Mouse (Mus musculus) heart, embryonic 12.5 days (tissue): ENCODE measurements around the gene Npl. TPM values are rescaled to one million over a fixed set of nuclear protein-coding genes. Genes with fewer than 3 reads are reported as not detected.
"Not testable (repeated sequence)": the region's sequence is repeated elsewhere in the genome, so short reads cannot be mapped to it uniquely, and the experiment has no call there.

Source experiments
- ATAC-seq: fragments of 200-750 bp; cut with Nextera tagmentation; 2 replicates; pipeline ENCODE4 v1.8.0; 2017; ENCODE audit warnings: moderate TSS enrichment, moderate library complexity; ENCODE audit not compliant: insufficient number of reproducible peaks, low FRiP score
- H3K27ac ChIP-seq: fragments of 300-500 bp; sonication (generic); 2 replicates; pipeline ENCODE4 v1.5.1; 2016; ENCODE audit warnings: mild to moderate bottlenecking, moderate library complexity; ENCODE audit not compliant: poor library complexity, severe bottlenecking
- H3K27me3 ChIP-seq: fragments of 300-500 bp; sonication (generic); replicated peaks from 2 replicates; pipeline ENCODE4 v1.6.1; 2016; ENCODE audit warnings: mild to moderate bottlenecking, moderate library complexity
- H3K36me3 ChIP-seq: fragments of 300-500 bp; sonication (generic); 2 replicates; pipeline ENCODE4 v1.6.1; 2016; ENCODE audit warnings: mild to moderate bottlenecking, moderate library complexity
- H3K4me1 ChIP-seq: fragments of 300-500 bp; sonication (generic); replicated peaks from 2 replicates; pipeline ENCODE4 v1.6.1; 2016; ENCODE audit warnings: mild to moderate bottlenecking
- H3K4me2 ChIP-seq: fragments of 300-500 bp; sonication (generic); 2 replicates; pipeline ENCODE4 v1.6.1; 2016; ENCODE audit warnings: mild to moderate bottlenecking, moderate library complexity
- H3K4me3 ChIP-seq: fragments of 300-500 bp; sonication (generic); 2 replicates; pipeline ENCODE4 v1.5.1; 2016; ENCODE audit warnings: mild to moderate bottlenecking
- H3K9ac ChIP-seq: fragments of 300-500 bp; sonication (generic); 2 replicates; pipeline ENCODE4 v1.6.1; 2016; ENCODE audit warnings: mild to moderate bottlenecking, moderate library complexity
- H3K9me3 ChIP-seq: fragments of 300-500 bp; sonication (generic); replicated peaks from 2 replicates; pipeline ENCODE4 v1.6.1; 2016; ENCODE audit warnings: mild to moderate bottlenecking, moderate library complexity
- WGBS: fragments of 180-500 bp; shearing (Covaris S2); methylation state at CpG from one replicate; pipeline ENCODE4 v1.1.7; 2016; 5-methylcytosine and 5-hydroxymethylcytosine counted together
- polyA plus RNA-seq: library from polyadenylated mRNA; unstranded; fragments of >200 nt; fragmentation: Nextera tagmentation; extraction: Ambion mirVana; gene quantifications from 2 replicates; pipeline ENCODE4 v1.2.1, GENCODE M21; 2016

Gene Npl
- polyA plus RNA-seq, 1 experiment from 2014 or later, result 7.4 TPM

GRCm38 (mm10) chr1:153542726-153543320 lies 7.0 kb downstream of the Npl start:
- Histone ChIP-seq H3K36me3 (no peaks in the 10 kb centered on the region), H3K9ac (no peak overlapping the region), H3K4me1 (peaks cover 18% of the 10 kb centered on the region), H3K27ac (peak overlapping the region; percentile 78), H3K9me3 (no peaks in the 10 kb centered on the region), H3K27me3 (0 out of 2 replicates have a peak, but pooled peaks cover 6% of the 10 kb centered on the region), H3K4me2 (peak overlapping the region; percentile 43), H3K4me3 (no peak overlapping the region)
- ATAC-seq, result peak; percentile 86
- 6% methylated on average over 7 of the region's 7 CpGs for WGBS

GRCm38 (mm10) chr1:153540753-153541152 lies 9.1 kb downstream of the Npl start:
- 78% methylated on average over 3 of the region's 3 CpGs for WGBS
- Histone ChIP-seq H3K9me3 (no peaks in the 10 kb centered on the region), H3K36me3 (no peaks in the 10 kb centered on the region), H3K27ac (no peak overlapping the region), H3K4me3 (no peak overlapping the region), H3K27me3 (no peaks in the 10 kb centered on the region), H3K4me2 (no peak overlapping the region), H3K9ac (no peak overlapping the region), H3K4me1 (peaks cover 18% of the 10 kb centered on the region)
- ATAC-seq, result no peak

- no peaks in the 10 kb centered on the region for H3K36me3 ChIP-seq
- H3K4me2 ChIP-seq, result no peak overlapping the region
- H3K27me3 ChIP-seq, result no peaks in the 10 kb centered on the region
- WGBS, result 82% methylated on average over 9 of the region's 9 CpGs
- no peak for ATAC-seq
- H3K9me3 ChIP-seq, result no peaks in the 10 kb centered on the region
- no peak overlapping the region for H3K27ac ChIP-seq
- H3K9ac ChIP-seq, result no peak overlapping the region
- no peak overlapping the region for H3K4me3 ChIP-seq
- peaks cover 18% of the 10 kb centered on the region for H3K4me1 ChIP-seq
These were observed 10.0 kb downstream of the Npl start for GRCm38 (mm10) chr1:153539739-153540333.

GRCm38 (mm10) chr1:153535611-153536010 lies 14.2 kb downstream of the Npl start:
- Histone ChIP-seq H3K36me3 (no peaks in the 10 kb centered on the region), H3K27me3 (no peaks in the 10 kb centered on the region), H3K4me2 (no peak overlapping the region), H3K27ac (no peak overlapping the region), H3K9ac (no peak overlapping the region), H3K9me3 (no peaks in the 10 kb centered on the region), H3K4me1 (peaks cover 3% of the 10 kb centered on the region), H3K4me3 (no peak overlapping the region)
- whole genome bisulfite sequencing, result 70% methylated on average over 9 of the region's 9 CpGs
- no peak for ATAC-seq

GRCm38 (mm10) chr1:153532896-153533295 lies 16.9 kb downstream of the Npl start:
- not testable (repeated sequence) for ATAC-seq, H3K4me1 ChIP-seq, H3K9me3 ChIP-seq, H3K4me3 ChIP-seq, H3K9ac ChIP-seq, H3K27me3 ChIP-seq, H3K27ac ChIP-seq, H3K36me3 ChIP-seq
- peak overlapping the region; percentile 65; the same call in 1 of the 2 replicates for H3K4me2 ChIP-seq
- WGBS, result 86% methylated on average over 3 of the region's 3 CpGs

GRCm38 (mm10) chr1:153532234-153532841 lies 17.5 kb downstream of the Npl start:
- ATAC-seq, result no peak
- Histone ChIP-seq H3K4me3 (peak overlapping the region; percentile 23), H3K27me3 (no peaks in the 10 kb centered on the region), H3K4me2 (peak overlapping the region; percentile 65), H3K9me3 (no peaks in the 10 kb centered on the region), H3K9ac (peak overlapping the region; percentile 62), H3K36me3 (no peaks in the 10 kb centered on the region), H3K4me1 (peaks cover 3% of the 10 kb centered on the region), H3K27ac (peak overlapping the region; percentile 25; the same call in 1 of the 2 replicates)
- WGBS, result 21% methylated on average over 12 of the region's 12 CpGs

- Histone ChIP-seq H3K9ac (0 out of 2 replicates have a peak overlapping the region, but pooled peaks have one; percentile 32), H3K4me3 (peak overlapping the region; percentile 23; the same call in 1 of the 2 replicates), H3K36me3 (no peaks in the 10 kb centered on the region), H3K9me3 (no peaks in the 10 kb centered on the region), H3K27me3 (no peaks in the 10 kb centered on the region), H3K4me2 (peak overlapping the region; percentile 65), H3K4me1 (peaks cover 3% of the 10 kb centered on the region), H3K27ac (no peak overlapping the region)
- no peak for ATAC-seq
- 35% methylated on average over 9 of the region's 9 CpGs for WGBS
These were observed 18.1 kb downstream of the Npl start for GRCm38 (mm10) chr1:153531677-153532233.

GRCm38 (mm10) chr1:153522116-153522515 lies 27.7 kb downstream of the Npl start:
- Histone ChIP-seq H3K27me3 (no peaks in the 10 kb centered on the region), H3K9ac (no peak overlapping the region), H3K4me3 (no peak overlapping the region), H3K9me3 (no peaks in the 10 kb centered on the region), H3K4me1 (no peaks in the 10 kb centered on the region), H3K36me3 (no peaks in the 10 kb centered on the region), H3K4me2 (no peak overlapping the region), H3K27ac (no peak overlapping the region)
- ATAC-seq, result no peak
- 46% methylated on average over 3 of the region's 3 CpGs for WGBS

- no peak overlapping the region for H3K4me3 ChIP-seq
- no peak overlapping the region for H3K9ac ChIP-seq
- no peak overlapping the region for H3K27ac ChIP-seq
- no peak for ATAC-seq
- no peaks in the 10 kb centered on the region for H3K9me3 ChIP-seq
- no peaks in the 10 kb centered on the region for H3K4me1 ChIP-seq
- no peaks in the 10 kb centered on the region for H3K27me3 ChIP-seq
- no peaks in the 10 kb centered on the region for H3K36me3 ChIP-seq
- H3K4me2 ChIP-seq, result no peak overlapping the region
- WGBS, result 79% methylated on average over 12 of the region's 12 CpGs
These were observed 34.5 kb downstream of the Npl start for GRCm38 (mm10) chr1:153515368-153515767.

- H3K4me3 ChIP-seq, result no peak overlapping the region
- H3K4me2 ChIP-seq, result no peak overlapping the region
- 50% methylated on average over 2 of the region's 2 CpGs for WGBS
- H3K27me3 ChIP-seq, result no peaks in the 10 kb centered on the region
- H3K9me3 ChIP-seq, result no peaks in the 10 kb centered on the region
- no peaks in the 10 kb centered on the region for H3K36me3 ChIP-seq
- H3K9ac ChIP-seq, result no peak overlapping the region
- no peak overlapping the region for H3K27ac ChIP-seq
- H3K4me1 ChIP-seq, result no peaks in the 10 kb centered on the region
- no peak for ATAC-seq
These were observed 39.4 kb downstream of the Npl start for GRCm38 (mm10) chr1:153510330-153511009.

- H3K4me2 ChIP-seq, H3K9ac ChIP-seq, H3K4me1 ChIP-seq, H3K4me3 ChIP-seq, H3K27ac ChIP-seq, H3K27me3 ChIP-seq, H3K36me3 ChIP-seq, ATAC-seq, H3K9me3 ChIP-seq: not testable (repeated sequence)
- WGBS, result 61% methylated on average over 8 of the region's 8 CpGs
These were observed 40.3 kb downstream of the Npl start for GRCm38 (mm10) chr1:153509569-153509968.
